Mouse (Mus musculus) megakaryocyte progenitor cell, adult 5-6 weeks (primary cell): ENCODE results near the gene Otulinl. TPM values are rescaled to one million over a fixed set of nuclear protein-coding genes. Genes with fewer than 3 reads are reported as not detected.

Source experiments
- ATAC-seq: replicated peaks from 2 replicates; pipeline ENCODE4 v1.8.0; 2016; ENCODE audit warnings: mild to moderate bottlenecking, moderate TSS enrichment, inconsistent platforms; ENCODE audit not compliant: poor library complexity
- total RNA-seq, 2 experiments: library from RNA; stranded (forward) in 1 of 2; stranded (reverse) in 1 of 2; fragments of 157-497, 149-512 nt in 1 of 2; fragments of 200-1000 nt in 1 of 2; gene quantifications; 2 replicates each; pipeline versions ENCODE4 v1.2.3 to v1.2.4; 2015 to 2017

Gene Otulinl
- total RNA-seq, 2 experiments from 2014 or later = 37.4 to 69.7 TPM

DNA sequence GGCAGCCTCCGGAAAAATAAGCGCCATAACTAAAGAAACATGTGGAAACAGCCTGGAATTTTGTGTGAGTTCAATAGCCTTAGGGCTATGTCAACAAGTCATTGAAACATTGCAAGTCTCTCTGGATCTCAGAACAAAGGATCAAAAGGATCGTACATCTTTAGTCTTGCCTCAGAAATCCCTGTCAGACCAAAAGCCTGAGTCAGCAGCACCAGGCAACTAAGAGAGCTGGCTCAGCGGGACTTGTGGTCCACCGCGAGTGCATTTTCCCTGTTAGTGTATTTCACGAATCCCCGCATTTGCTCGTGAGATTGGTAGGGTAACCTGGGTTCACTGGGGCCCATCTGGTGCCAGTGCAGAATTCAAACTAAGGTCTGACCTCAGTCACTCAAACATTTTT, 1.2 kb upstream of the Otulinl start:
- no peak for ATAC-seq

GRCm38 (mm10) chr15:27680997-27681396, 382 bp downstream of the Otulinl start:
- ATAC-seq = peak; percentile 10

GRCm38 (mm10) chr15:27678511-27678910, 2.9 kb downstream of the Otulinl start:
- ATAC-seq = no peak

DNA sequence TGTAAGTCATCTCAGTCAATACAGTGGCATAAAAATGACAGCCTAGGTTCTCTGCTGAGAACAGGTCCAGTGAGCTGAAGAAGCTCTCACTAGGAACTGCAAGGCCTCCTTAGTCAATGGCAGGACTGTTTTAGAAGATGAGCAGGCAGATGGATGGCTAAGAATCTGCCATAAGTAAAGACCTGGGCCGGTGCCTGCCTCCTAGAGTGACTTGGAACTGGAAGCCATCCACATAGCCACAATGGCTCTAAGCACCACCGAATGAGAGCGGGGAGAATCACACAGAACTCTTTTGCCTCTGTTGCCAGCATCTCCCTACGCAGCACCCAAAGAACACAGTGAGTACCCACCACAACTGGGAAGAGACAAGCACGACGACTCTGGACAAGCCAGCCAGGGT, 3.6 kb downstream of the Otulinl start:
- ATAC-seq = no peak

- ATAC-seq = no peak
Measured at GRCm38 (mm10) chr15:27676211-27676610, 5.2 kb downstream of the Otulinl start.

DNA sequence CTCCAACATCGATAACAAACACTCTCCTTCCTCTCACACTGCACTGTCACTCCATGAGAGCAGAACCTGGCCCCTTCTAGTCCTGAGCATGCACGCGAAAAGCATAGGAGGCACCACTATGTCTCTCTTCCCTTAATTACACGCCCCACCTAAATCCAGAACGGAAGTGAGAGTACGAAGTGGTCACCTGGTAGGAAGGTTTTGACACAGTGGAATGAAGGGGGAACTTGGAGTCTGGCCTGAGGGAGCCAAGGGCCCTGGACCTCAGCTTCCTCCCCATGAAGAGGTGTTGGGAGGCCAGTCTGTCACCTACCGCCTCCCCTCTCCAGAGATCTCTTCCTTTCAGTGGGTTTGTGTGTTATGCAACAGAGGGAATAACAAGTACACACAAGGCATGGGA, 6.3 kb downstream of the Otulinl start:
- ATAC-seq = peak; percentile 59

- ATAC-seq = no peak
Measured at GRCm38 (mm10) chr15:27674041-27674440, 7.3 kb downstream of the Otulinl start.

DNA sequence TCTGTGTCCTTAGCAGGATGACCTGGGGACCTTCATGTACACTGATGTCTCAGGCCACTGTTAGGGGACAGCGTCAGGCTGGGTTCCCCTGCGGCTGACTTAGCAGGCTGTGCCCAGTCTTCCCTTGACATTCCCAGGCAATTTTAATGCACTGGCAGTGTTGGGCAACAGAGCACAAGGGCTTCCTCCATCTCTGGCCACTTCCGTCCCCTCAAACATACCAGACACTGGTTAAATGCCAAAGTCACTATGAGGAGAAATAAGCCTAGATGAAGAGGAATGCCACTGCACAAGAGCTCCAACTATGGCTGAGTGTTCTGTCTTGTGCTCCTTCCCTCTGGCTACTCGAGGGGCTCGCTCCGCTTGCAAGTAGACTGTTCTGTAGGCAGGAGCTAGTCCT, 8.2 kb downstream of the Otulinl start:
- ATAC-seq = no peak

GRCm38 (mm10) chr15:27672259-27672658, 9.1 kb downstream of the Otulinl start:
- no peak for ATAC-seq

DNA sequence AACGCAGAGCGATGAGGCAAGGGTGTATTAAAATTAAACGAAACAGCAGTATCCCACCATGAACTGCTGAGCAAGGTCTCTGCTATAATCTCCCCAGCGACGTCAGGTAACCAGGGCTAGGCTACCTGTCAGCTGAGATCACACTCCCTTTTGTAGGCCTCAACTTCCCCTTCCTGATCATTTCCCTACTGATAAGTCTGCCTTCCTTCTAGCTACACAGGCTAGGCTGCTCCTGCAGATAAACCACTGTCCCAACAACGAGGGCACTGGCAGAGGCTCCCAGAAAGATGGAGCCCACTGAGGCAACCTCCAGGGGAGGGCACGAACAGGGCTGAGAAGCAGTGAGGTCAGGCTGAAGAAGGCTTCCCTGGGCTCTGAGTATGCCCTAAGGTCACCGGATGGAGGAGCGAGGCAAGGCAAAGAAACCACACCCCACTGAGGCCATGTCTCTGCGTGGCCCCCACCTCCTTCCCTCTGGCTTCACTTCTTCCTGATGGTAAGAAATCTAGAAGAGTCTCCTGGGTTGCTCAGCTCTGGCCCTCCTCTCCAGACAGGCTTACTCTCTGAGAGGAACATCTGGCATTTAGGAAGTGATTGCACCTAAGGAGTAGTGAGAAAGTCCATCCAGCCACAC, 9.7 kb downstream of the Otulinl start:
- ATAC-seq = peak; percentile 18

DNA sequence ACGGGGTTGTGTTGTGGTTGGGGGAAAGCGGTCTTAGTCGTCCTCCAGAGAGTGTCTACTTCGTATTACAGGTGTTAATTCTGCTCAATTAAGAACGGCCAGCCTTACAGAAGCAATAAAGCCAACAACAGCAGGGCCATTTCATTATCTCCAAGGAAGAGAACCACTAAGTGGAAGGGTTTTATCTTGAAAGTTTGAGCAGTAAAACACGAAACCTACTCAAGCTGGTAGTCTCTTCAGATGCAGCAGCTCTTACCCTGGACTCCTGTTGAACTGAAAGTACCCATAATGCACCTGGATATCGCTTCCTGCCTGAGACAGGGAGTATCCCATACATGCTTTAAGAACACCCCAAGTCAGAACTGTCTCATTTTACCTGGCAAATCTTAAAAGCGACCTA, 10.7 kb downstream of the Otulinl start:
- no peak for ATAC-seq

DNA sequence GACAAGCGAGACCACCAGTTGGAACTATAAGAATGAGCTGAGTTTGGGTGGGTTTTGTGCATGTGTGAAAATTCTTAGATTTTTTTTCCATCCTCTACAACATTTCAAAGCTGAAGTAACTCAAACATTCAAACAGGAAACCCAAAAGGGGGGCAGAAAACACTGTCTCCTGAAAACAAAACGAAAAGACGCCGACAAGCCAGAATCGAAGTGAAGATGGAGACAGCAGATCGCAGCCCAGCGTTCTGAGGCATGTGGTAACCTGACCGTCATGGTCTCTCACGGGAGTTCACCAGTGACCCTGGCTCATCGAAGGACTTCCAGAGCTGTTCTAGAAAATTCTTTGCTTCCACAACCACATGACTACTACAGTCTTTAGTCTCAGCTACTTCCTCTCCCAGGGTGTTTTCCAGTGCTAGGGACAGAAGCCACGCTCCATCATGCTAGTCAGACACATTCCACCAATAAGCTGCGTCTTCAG, 11.4 kb downstream of the Otulinl start:
- ATAC-seq = no peak

- no peak for ATAC-seq
Measured at GRCm38 (mm10) chr15:27669276-27669675, 12.1 kb downstream of the Otulinl start.

DNA sequence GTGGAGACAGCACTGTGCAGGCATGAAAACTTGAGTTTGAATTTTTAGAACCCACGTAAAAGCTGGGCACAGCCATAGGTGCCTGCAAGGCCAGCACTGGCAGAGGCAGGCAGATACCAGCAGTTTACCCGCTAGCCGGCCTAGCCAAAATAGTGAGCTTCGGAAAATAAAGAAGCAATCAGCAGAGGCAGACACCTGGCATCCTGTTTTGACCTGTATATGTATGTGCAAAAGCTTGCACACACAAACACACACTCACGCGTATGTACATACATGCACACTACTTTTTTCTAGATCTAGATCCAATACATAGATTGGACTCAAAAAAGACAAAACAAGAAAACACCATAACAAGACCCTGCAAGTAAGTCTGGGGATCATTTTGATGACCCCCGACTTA, 12.8 kb downstream of the Otulinl start:
- ATAC-seq = no peak

DNA sequence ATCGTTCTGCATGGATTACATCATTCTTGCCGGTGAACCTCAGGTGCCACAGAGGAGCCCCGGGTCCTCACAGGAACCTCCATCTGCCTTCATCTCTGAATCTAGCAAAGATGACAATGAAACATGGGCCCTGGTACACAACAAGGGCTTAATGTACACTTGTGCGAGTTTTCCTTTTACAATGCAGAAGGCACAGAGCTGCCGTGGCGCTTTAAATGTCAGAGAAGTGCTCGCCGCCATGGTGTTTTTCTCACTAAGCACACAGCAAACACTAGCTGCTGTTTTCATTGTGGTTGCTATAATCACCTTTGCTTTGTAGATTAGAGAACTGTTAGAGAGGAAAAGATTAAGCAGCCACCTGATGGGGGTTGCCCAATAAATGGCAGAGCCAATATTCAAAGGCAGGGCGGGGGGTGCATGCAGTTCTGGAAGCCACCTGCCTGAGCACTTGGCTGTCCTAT, 13.3 kb downstream of the Otulinl start:
- no peak for ATAC-seq

- ATAC-seq = peak; percentile 14
Measured at GRCm38 (mm10) chr15:27666911-27667539, 14.4 kb downstream of the Otulinl start.

DNA sequence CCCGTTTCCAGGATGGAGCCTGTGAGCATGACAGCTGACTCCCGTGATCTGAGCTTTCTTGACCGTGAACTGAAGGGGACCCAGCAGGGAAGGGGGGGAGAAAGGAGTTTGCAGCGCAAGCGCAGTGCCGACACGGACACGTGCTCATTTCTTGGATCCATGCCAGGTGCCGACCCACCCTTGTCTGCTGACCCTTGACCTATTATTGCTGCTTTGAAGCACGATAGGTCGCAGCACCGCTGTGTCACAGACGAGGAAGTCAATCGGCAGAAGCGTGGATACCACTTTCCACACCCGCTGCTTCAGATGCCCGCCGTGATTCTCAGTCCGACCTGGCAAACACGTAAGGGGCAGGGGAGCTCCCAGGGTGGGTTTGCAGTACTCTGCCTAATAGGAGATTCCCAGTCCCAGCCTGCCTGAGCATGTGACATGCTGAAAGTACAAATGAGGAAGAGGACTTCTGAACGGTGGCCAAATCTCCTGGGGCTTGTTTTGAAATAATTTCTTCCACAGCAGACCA, 15.9 kb downstream of the Otulinl start:
- ATAC-seq = peak; percentile 43

DNA sequence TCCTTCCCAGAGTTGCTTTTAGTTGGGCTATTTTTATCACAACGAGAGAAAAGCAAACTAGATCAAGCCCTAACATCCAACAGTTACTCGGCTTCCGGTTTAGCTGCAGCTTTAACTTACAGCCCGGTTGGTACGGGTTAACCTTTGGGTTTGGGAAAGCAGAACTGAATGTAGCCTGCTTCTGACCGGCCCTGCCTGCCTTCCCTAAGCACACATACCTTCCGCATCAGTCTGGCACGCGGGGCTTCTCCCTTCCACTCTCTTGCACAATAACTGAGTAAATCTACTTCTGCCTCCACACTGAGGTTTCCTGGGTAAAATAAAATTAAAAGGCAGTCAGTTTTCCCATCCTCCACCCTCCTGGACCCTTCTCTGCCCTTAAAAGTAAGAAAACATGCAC, 17.3 kb downstream of the Otulinl start:
- ATAC-seq = peak; percentile 79

- no peak for ATAC-seq
Measured at GRCm38 (mm10) chr15:27662699-27663098, 18.7 kb downstream of the Otulinl start.

DNA sequence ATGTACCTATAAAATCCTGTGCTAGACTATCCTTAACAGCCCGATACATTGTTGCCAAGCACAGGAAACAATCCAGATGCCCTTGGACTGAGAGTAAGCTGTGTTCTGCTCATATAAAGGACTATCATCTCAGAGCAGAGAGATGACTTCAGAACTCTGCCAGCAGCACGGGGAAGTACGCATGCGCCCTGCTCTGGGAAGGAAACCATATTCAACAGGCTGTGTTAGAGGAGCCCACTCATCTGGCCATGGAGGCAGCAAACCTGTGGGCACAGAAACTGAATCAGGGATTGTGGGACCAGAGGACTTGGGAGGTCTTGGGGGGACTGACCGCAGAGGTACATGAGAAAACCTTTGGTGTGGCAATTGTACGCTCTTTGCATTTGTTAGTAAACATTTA, 19.7 kb downstream of the Otulinl start:
- ATAC-seq = no peak

DNA sequence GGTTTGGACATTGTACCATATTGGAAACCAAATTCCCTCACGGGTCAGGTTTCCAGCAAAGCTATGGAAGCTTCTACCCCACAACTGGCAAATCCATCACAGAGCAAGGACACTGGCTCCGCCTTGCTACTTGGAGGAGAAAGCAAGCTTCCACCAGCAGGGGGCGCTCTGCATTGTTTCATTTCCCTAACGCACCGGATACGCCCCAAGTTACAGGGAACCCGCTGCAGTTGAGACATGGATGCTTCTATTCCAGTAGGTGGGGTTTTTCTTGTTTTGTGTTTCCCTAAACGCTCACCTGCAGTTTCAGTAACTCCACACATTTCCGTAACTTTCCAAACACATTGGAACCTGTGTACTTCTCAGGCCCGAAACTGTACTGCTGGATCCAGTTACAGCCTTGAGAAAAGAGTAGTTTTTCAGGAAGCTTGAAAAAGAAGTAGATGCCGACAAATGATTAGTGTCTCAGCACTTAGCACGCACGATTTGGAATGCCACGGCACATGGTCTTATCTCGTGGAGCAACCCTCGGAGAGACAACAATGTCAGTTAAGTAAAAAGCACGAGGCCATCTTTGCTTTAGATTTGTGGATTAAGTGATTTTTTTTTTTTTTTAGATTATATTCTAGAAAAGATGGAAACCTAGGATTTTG, 21.7 kb downstream of the Otulinl start:
- ATAC-seq = peak; percentile 76

DNA sequence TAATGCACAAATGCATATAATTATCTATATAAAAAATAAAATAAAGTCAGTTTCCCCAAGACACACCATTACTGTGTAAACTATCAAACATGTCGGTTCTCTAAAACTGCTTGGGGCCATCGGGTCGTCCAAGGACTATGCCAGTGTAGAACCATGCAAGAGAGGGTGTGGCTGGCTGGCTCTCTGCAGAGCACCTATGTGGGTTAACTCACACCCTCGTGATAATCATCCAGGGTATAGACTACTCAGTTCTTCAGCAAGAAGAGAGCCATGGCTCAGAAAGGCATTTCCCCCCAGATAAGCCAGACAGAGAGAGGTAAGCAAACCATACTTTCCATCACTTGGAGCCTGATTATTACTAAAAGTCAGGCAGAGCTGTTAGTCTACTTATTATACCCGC, 22.2 kb downstream of the Otulinl start:
- ATAC-seq = no peak
